Mouse (Mus musculus) limb, embryonic 10.5 days (tissue): Measurements from ENCODE around the gene Gpr84. TPM values are rescaled to one million over a fixed set of nuclear protein-coding genes. Genes with fewer than 3 reads are reported as not detected.

ENCODE experiments used
- DNase-seq: peaks from one replicate; pipeline ENCODE4 v3.0.0-alpha.2; 2017; ENCODE audit warnings: low spot score
- H3K27ac ChIP-seq: fragments of 300-500 bp; sonication (generic); 2 replicates; pipeline ENCODE4 v1.5.1; 2016; ENCODE audit warnings: mild to moderate bottlenecking
- H3K27me3 ChIP-seq: fragments of 300-500 bp; sonication (generic); 2 replicates; pipeline ENCODE4 v1.6.1; 2016; ENCODE audit warnings: low read depth, mild to moderate bottlenecking; ENCODE audit not compliant: poor library complexity, severe bottlenecking
- H3K36me3 ChIP-seq: fragments of 300-500 bp; sonication (generic); 2 replicates; pipeline ENCODE4 v1.6.1; 2016; ENCODE audit warnings: mild to moderate bottlenecking, moderate library complexity
- H3K4me1 ChIP-seq: fragments of 300-500 bp; sonication (generic); 2 replicates; pipeline ENCODE4 v1.6.1; 2016
- H3K4me3 ChIP-seq: fragments of 300-500 bp; sonication (generic); 2 replicates; pipeline ENCODE4 v1.5.1; 2016; ENCODE audit warnings: mild to moderate bottlenecking, moderate library complexity
- H3K9me3 ChIP-seq: fragments of 300-500 bp; sonication (generic); replicated peaks from 2 replicates; pipeline ENCODE4 v1.6.1; 2016; ENCODE audit warnings: mild to moderate bottlenecking
- WGBS: fragments of 180-500 bp; shearing (Covaris S2); methylation state at CpG from one replicate; pipeline ENCODE4 v1.1.7; 2016; 5-methylcytosine and 5-hydroxymethylcytosine counted together
- polyA plus RNA-seq: library from polyadenylated mRNA; unstranded; fragments of >200 nt; fragmentation: Nextera tagmentation; extraction: Ambion mirVana; gene quantifications from 2 replicates; pipeline ENCODE4 v1.2.1, GENCODE M21; 2016

Gpr84 gene
- polyA plus RNA-seq, 1 experiment from 2014 or later = 0.28 TPM

- no peaks in the 10 kb centered on the region for H3K9me3 ChIP-seq
- DNase-seq = peak; percentile 73
- peak overlapping the region; percentile 41 for H3K4me3 ChIP-seq
- 2% methylated on average over 18 of the region's 18 CpGs for WGBS
- peak overlapping the region; percentile 94 for H3K27ac ChIP-seq
- peaks cover 29% of the 10 kb centered on the region for H3K36me3 ChIP-seq
- peaks cover 100% of the 10 kb centered on the region for H3K4me1 ChIP-seq
- no peaks in the 10 kb centered on the region for H3K27me3 ChIP-seq
Measured at GRCm38 (mm10) chr15:103300067-103300471, 10.3 kb downstream of the Gpr84 start.

DNA sequence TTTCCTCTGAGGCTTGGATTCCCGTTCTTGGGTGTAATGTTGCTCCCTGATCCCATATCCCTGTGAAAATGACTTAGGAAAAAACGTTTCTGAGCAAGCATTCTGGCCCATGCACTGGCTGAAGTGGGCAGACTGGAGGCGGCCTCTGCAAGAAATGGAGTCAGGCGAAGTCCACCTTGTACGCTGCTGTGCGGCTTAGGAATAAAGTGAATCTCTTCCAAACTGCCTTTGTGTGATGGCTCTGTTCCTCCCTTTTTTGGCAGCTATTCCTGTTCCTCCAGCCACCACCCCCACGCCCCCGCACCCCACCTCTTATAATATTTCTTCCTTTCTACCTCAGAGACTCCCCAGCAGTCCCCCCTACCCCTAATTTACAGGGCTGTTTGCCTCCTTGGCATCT is 10.8 kb downstream of the Gpr84 start:
- peak overlapping the region; percentile 94 for H3K27ac ChIP-seq
- no peak for DNase-seq
- peaks cover 29% of the 10 kb centered on the region for H3K36me3 ChIP-seq
- no peaks in the 10 kb centered on the region for H3K27me3 ChIP-seq
- H3K4me3 ChIP-seq = peak overlapping the region; percentile 41
- peaks cover 100% of the 10 kb centered on the region for H3K4me1 ChIP-seq
- 27% methylated on average over 8 of the region's 8 CpGs for WGBS
- no peaks in the 10 kb centered on the region for H3K9me3 ChIP-seq

GRCm38 (mm10) chr15:103298861-103299616 is 11.4 kb downstream of the Gpr84 start:
- 61% methylated on average over 5 of the region's 5 CpGs for WGBS
- Histone ChIP-seq H3K27me3 (no peaks in the 10 kb centered on the region), H3K4me3 (peak overlapping the region; percentile 41; the same call in 1 of the 2 replicates), H3K36me3 (peaks cover 29% of the 10 kb centered on the region), H3K9me3 (no peaks in the 10 kb centered on the region), H3K4me1 (peaks cover 97% of the 10 kb centered on the region), H3K27ac (peak overlapping the region; percentile 94)
- DNase-seq = no peak

GRCm38 (mm10) chr15:103298026-103298425 is 12.4 kb downstream of the Gpr84 start:
- peak overlapping the region; percentile 94 for H3K27ac ChIP-seq
- H3K36me3 ChIP-seq = peaks cover 39% of the 10 kb centered on the region
- H3K9me3 ChIP-seq = no peaks in the 10 kb centered on the region
- no peak for DNase-seq
- no peaks in the 10 kb centered on the region for H3K27me3 ChIP-seq
- H3K4me1 ChIP-seq = peaks cover 87% of the 10 kb centered on the region
- H3K4me3 ChIP-seq = no peak overlapping the region
- 62% methylated on average over 3 of the region's 3 CpGs for WGBS

GRCm38 (mm10) chr15:103297313-103297712 is 13.1 kb downstream of the Gpr84 start:
- DNase-seq = no peak
- 59% methylated on average over 6 of the region's 6 CpGs for WGBS
- H3K4me3 ChIP-seq = no peak overlapping the region
- peaks cover 46% of the 10 kb centered on the region for H3K36me3 ChIP-seq
- peaks cover 79% of the 10 kb centered on the region for H3K4me1 ChIP-seq
- no peaks in the 10 kb centered on the region for H3K27me3 ChIP-seq
- peak overlapping the region; percentile 94 for H3K27ac ChIP-seq
- H3K9me3 ChIP-seq = no peaks in the 10 kb centered on the region

DNA sequence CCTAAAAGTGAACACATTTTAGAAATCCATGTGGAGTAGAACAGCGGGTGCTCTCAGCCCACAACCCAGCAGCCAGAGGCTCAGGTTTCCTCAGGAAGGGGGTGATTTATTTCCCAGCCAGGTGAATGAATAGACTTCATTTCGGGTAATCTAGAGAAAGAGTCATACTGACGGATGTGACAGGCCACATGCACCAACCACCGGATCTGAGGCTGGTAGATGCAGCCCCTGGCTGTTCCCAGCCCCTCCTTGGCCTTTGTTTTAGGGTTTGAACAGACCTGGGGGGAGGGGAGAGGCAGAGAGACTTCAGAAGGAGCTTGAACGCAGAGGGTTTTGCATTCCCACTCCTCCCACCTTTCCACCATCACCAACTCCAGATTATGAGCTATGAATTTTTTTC is 14.6 kb downstream of the Gpr84 start:
- DNase-seq = peak; percentile 72
- Histone ChIP-seq H3K27me3 (no peaks in the 10 kb centered on the region), H3K36me3 (peaks cover 60% of the 10 kb centered on the region), H3K4me1 (peaks cover 70% of the 10 kb centered on the region), H3K4me3 (peak overlapping the region; percentile 26), H3K9me3 (no peaks in the 10 kb centered on the region), H3K27ac (peak overlapping the region; percentile 94)
- 0% methylated on average over 5 of the region's 5 CpGs for WGBS

GRCm38 (mm10) chr15:103294649-103295048 is 15.8 kb downstream of the Gpr84 start:
- Histone ChIP-seq H3K4me3 (no peak overlapping the region), H3K4me1 (peaks cover 70% of the 10 kb centered on the region), H3K9me3 (no peaks in the 10 kb centered on the region), H3K27me3 (no peaks in the 10 kb centered on the region), H3K36me3 (peaks cover 72% of the 10 kb centered on the region), H3K27ac (peak overlapping the region; percentile 94)
- no peak for DNase-seq
- WGBS = 76% methylated on average over 2 of the region's 2 CpGs

DNA sequence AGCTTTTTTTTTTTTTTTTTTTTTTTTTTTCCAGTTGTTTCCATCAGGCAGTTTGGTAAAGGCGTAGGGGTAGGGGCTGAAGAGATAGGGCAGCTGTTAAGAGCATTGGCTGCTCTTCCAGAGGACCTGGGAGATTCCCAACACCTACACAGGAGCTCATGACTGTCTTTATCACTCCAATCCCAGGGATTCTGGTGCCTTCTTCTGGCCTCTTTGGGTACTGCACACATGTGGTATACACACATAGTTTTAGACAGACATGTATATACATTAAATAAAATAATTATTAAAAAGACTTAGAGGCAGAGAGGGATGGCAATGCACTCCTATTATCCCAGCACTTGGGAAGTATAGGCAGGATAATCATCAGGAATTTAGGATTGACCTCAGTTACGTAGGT is 17.0 kb downstream of the Gpr84 start:
- Histone ChIP-seq H3K9me3 (no peaks in the 10 kb centered on the region), H3K4me1 (peaks cover 70% of the 10 kb centered on the region), H3K27me3 (no peaks in the 10 kb centered on the region), H3K36me3 (peaks cover 71% of the 10 kb centered on the region), H3K27ac (no peak overlapping the region), H3K4me3 (no peak overlapping the region)
- no peak for DNase-seq
- WGBS = 100% methylated on average over 2 of the region's 2 CpGs

DNA sequence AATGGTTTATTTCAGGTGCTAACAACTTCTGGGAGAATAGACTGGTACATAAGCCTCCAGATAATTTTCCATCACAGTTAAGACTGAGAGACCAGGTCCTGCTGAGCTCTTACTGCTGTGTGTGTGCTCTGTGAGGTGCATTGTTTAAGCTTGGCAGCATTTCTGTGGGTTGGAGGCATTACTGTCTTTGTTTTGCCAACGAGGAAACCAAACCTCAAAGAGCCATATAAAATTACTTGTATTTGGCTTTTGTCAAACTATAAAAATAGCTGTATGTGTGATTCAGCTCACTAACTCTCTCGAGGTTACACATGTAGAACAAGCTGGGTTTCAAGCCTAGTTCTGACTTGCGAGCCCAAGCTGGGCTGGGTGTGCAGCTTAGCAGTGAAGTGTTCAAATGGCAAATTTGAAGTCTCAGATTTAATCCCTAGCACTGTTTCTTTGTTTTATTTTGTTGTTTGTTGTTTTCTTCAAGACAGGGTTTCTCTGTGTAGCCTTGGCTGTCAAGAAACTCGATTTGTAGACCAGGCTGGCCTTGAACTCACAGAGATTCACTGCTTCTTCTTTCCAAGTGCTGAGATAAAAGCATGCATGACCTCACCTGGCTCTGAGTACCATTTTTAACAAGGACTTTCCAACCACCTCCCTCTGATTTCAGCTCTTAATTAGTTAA is 17.6 kb downstream of the Gpr84 start:
- H3K27me3 ChIP-seq = no peaks in the 10 kb centered on the region
- H3K4me1 ChIP-seq = peaks cover 70% of the 10 kb centered on the region
- no peak overlapping the region for H3K27ac ChIP-seq
- peaks cover 66% of the 10 kb centered on the region for H3K36me3 ChIP-seq
- WGBS = 90% methylated on average over 4 of the region's 4 CpGs
- DNase-seq = no peak
- no peaks in the 10 kb centered on the region for H3K9me3 ChIP-seq
- H3K4me3 ChIP-seq = no peak overlapping the region

GRCm38 (mm10) chr15:103290843-103291242 is 19.6 kb downstream of the Gpr84 start:
- DNase-seq = no peak
- H3K27me3 ChIP-seq = no peaks in the 10 kb centered on the region
- H3K9me3 ChIP-seq = no peaks in the 10 kb centered on the region
- H3K36me3 ChIP-seq = peaks cover 63% of the 10 kb centered on the region
- WGBS = 75% methylated on average over 9 of the region's 9 CpGs
- peaks cover 58% of the 10 kb centered on the region for H3K4me1 ChIP-seq
- H3K27ac ChIP-seq = peak overlapping the region; percentile 50
- H3K4me3 ChIP-seq = no peak overlapping the region

DNA sequence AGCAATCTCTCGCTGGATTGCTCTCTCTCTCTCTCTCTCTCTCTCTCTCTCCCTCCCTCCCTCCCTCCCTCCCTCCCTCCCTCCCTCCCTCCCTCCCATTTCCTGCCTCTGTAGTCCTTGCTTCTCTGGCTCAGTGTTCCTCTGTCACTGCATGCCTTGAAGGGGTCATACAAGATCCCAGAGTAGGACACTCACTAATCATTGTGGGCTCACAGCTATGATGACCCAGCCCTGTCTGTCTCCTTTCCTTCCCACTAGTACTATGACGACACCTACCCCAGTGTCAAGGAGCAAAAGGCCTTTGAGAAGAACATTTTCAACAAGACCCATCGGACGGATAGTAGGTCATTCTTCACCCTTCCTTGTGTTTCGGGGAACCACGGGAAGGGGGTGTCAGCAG is 20.0 kb downstream of the Gpr84 start:
- peak overlapping the region; percentile 50 for H3K27ac ChIP-seq
- H3K9me3 ChIP-seq = no peaks in the 10 kb centered on the region
- H3K36me3 ChIP-seq = peaks cover 63% of the 10 kb centered on the region
- DNase-seq = no peak
- no peak overlapping the region for H3K4me3 ChIP-seq
- H3K27me3 ChIP-seq = no peaks in the 10 kb centered on the region
- 78% methylated on average over 6 of the region's 6 CpGs for WGBS
- peaks cover 58% of the 10 kb centered on the region for H3K4me1 ChIP-seq

GRCm38 (mm10) chr15:103289600-103289999 is 20.8 kb downstream of the Gpr84 start:
- Histone ChIP-seq H3K9me3 (no peaks in the 10 kb centered on the region), H3K4me1 (peaks cover 58% of the 10 kb centered on the region), H3K27me3 (no peaks in the 10 kb centered on the region), H3K36me3 (peaks cover 63% of the 10 kb centered on the region), H3K4me3 (no peak overlapping the region), H3K27ac (peak overlapping the region; percentile 50)
- no peak for DNase-seq
- WGBS = 29% methylated on average over 5 of the region's 5 CpGs

DNA sequence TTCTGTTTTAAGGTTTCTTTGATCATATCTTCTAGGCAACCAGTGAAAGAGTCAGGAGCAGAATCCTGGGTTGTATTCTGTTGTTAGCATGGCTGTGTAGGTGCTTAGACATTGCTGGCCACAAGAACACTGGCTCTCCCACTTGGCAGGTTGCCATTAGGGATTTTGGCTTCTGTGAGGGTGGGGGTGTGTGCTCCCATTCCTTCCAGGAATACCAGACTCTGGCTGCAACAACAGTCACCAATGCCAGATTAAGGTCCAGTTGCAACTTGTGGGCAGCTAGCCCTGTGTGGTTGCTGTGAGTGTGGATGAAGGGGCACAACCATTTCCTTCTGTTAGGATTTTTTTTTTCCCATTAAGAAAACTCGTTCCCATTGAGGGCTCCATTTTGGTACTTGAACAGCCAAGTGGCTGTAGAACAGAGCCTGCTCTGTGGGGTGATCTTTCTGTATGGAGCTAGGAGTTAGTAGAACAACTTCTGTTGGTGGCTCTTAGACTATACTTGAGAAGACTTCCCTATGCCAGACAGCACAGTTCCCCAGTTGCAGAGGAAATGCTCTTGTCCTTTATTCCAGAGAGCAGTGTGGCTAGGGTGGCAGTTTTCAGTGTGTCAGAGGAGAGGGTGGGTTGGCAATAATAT is 24.5 kb downstream of the Gpr84 start:
- no peaks in the 10 kb centered on the region for H3K9me3 ChIP-seq
- H3K27me3 ChIP-seq = no peaks in the 10 kb centered on the region
- DNase-seq = no peak
- no peak overlapping the region for H3K4me3 ChIP-seq
- 88% methylated on average over 1 of the region's 1 CpGs for WGBS
- peaks cover 52% of the 10 kb centered on the region for H3K4me1 ChIP-seq
- H3K36me3 ChIP-seq = peaks cover 36% of the 10 kb centered on the region
- peak overlapping the region; percentile 2; the same call in 1 of the 2 replicates for H3K27ac ChIP-seq
